In the genomic region with DNA sequence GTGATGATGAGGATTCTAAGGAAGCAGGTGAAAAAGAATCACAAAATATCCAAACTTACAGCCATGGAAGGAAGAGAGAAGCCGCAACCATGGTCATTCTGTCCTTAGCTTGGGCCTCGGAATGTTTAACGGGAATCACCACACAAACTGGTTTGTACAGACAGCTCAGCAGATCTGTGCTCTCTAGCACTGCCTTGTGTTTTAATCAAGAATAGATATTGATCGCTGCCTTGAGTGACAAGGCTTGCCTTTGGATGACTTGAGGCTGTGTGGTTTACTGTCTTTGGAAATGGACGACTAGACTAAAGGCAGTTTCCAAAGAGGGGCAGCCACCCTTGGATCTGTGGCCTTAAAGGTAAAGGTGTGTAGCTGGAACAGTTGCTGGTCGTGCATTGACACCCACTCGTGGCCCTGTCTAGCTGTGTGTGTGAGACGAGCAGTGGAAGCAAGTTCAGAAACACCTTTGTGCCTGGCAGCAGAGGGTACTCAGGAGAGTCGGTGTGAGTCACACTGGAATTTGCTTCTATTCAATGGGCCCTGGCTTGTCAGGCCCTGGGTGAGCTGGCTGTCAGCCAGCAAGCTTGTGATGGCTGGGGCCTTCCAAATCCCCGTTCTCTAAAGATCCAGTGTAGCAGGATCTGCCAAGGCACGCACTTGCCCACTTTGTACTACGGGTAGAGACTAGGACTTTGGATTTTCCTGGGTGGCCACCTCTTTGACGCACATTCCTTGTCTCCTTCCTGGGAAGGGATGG, we compare ENCODE assay signal across 9 mouse cellular contexts. TPM values are rescaled to one million over a fixed set of nuclear protein-coding genes. Genes with fewer than 3 reads are reported as not detected.
A peak's percentile ranks its signal among the peaks of the same experiment; 100 is the strongest.
DNase-seq lines count a peak whose midpoint lies in the region; ATAC-seq and TF ChIP-seq lines count a peak whose summit lies in the region.
"Had no signal": no experiment of that assay in that cellular context is flagged by ENCODE, and none has a peak within 500 bp of the region (broad histone marks: within the 10 kb centered on the region; RNA-seq: fewer than 3 reads in every experiment).

No protein-coding gene starts in this region.

- no peak overlapping the region for H3K4me3 ChIP-seq in liver, embryonic 12.5 days

- no peaks in the 10 kb centered on the region for H3K27me3 ChIP-seq in liver, embryonic 12.5 days (replicated peaks)

- H3K9ac ChIP-seq in liver, embryonic 12.5 days = no peak overlapping the region

- no peak for ATAC-seq in liver, embryonic 12.5 days

- no peak for TF ChIP-seq CTCF in brain, embryonic 14.5 days (IDR thresholded peaks at IDR 0.05; ENCODE audit: borderline replicate concordance, extremely low read depth, insufficient read depth, insufficient read length)

- H3K4me1 ChIP-seq in liver, embryonic 12.5 days = no peaks in the 10 kb centered on the region

- H3K9me3 ChIP-seq in liver, embryonic 12.5 days (replicated peaks) = no peaks in the 10 kb centered on the region
- H3K9me3 ChIP-seq: G1E had no signal

- H3K27ac ChIP-seq in liver, embryonic 12.5 days = no peak overlapping the region

- no peaks in the 10 kb centered on the region for H3K36me3 ChIP-seq in liver, embryonic 12.5 days
- H3K36me3 ChIP-seq: G1E had no signal

- WGBS in liver, embryonic 12.5 days (ENCODE audit: insufficient replicate concordance) = 74% methylated on average over 13 of the region's 13 CpGs

- intact Hi-C loops in heart, postnatal 10 days (cut with DNase I) = no loop called here
- intact Hi-C loops in left cerebral cortex, postnatal 14 days (cut with DNase I) = no loop called here

- DNase-seq in layer of hippocampus, postnatal 10 days (ENCODE audit: low spot score in 2 of 2) = peak; percentile 48 to 64
- DNase-seq in layer of hippocampus, adult 18-20 months (ENCODE audit: low spot score in 2 of 2) = no peak
- peak; percentile 91 for DNase-seq in brain, embryonic 14.5 days (ENCODE audit: low read depth)
- DNase-seq in heart, postnatal 10 days = peak; percentile 49 to 72
- DNase-seq in left cerebral cortex, postnatal 14 days (ENCODE audit: low spot score in 2 of 2) = peak; percentile 32 to 45
- DNase-seq in urinary bladder, postnatal 4 days (ENCODE audit: low spot score in 2 of 2) = peak; percentile 57 to 70
- DNase-seq in thymus, postnatal 25 days = no peak

- TF ChIP-seq POLR2A in brain, embryonic 14.5 days (IDR thresholded peaks at IDR 0.05; ENCODE audit: borderline replicate concordance, extremely low read depth, insufficient read depth, insufficient read length, poor library complexity, severe bottlenecking) = no peak

- H3K4me2 ChIP-seq in liver, embryonic 12.5 days = no peak overlapping the region

RNA-seq across cellular contexts. Expression of a gene that starts 7.0 kb away (rescaled TPM):
- 10 to 100 TPM; 49.1 to 50.3 TPM for total RNA-seq in layer of hippocampus, postnatal 10 days (2021)
- total RNA-seq in layer of hippocampus, adult 18-20 months (2021) = 10 to 100 TPM; 75.9 to 82.9 TPM
- polyA plus RNA-seq in brain, embryonic 14.5 days (2012; rRNA removed) = 38.2 and 45.0 TPM in 2 replicates
- total RNA-seq in heart, postnatal 10 days (2021) = 1 to 10 TPM; 5.7 to 8.1 TPM
- total RNA-seq in left cerebral cortex, postnatal 14 days (2021) = 10 to 100 TPM in 1 of 2 experiments, 1 to 10 TPM in 1; 6.4 to 10.2 TPM
- polyA plus RNA-seq in liver, embryonic 12.5 days (2016; fragmentation: Nextera tagmentation; extraction: Ambion mirVana) = 0.14 and 0.20 TPM in 2 replicates
- polyA plus RNA-seq: G1E had no signal

Comparison
In these comparisons a context has a peak if more than half of its experiments do, and no peak if none do; other contexts are left out.
1. DNase-seq: peak in layer of hippocampus, postnatal 10 days (2 of 2), brain, embryonic 14.5 days (single experiment), heart, postnatal 10 days (2 of 2), left cerebral cortex, postnatal 14 days (2 of 2) and urinary bladder, postnatal 4 days (2 of 2); none in layer of hippocampus, adult 18-20 months (0 of 2) and thymus, postnatal 25 days (single experiment).
2. RNA of a gene that starts 7.0 kb away (total RNA-seq): 75.9 to 82.9 TPM in layer of hippocampus, adult 18-20 months and 49.1 to 50.3 TPM in layer of hippocampus, postnatal 10 days; 6.4 to 10.2 TPM in left cerebral cortex, postnatal 14 days and 5.7 to 8.1 TPM in heart, postnatal 10 days; every median in the first group is over 4 times any median in the second.